Mouse (Mus musculus) kidney, adult 8-10 months (tissue): ENCODE data around the gene Rpl35.
A peak's percentile ranks its signal among the peaks of the same experiment; 100 is the strongest.

Experiments
- DNase-seq, 2 experiments: peaks; one replicate each; pipeline ENCODE4 v3.0.0; 2022

The Rpl35 gene

GRCm38 (mm10) chr2:38997386-38998374 is 7.7 kb downstream of the Rpl35 start, which contains the start of gene Wdr38:
Gene Wdr38, plus strand, starts transcription at chr2:38997476.
- peak; percentile 87 to 92 for DNase-seq

GRCm38 (mm10) chr2:38992452-38992851 is 13.0 kb downstream of the Rpl35 start:
- no peak for DNase-seq

- DNase-seq, result no peak
Measured at GRCm38 (mm10) chr2:38992004-38992403, 13.4 kb downstream of the Rpl35 start.

- DNase-seq, result no peak
Measured at GRCm38 (mm10) chr2:38988929-38989328, 16.5 kb downstream of the Rpl35 start.

GRCm38 (mm10) chr2:38987803-38988510 is 17.5 kb downstream of the Rpl35 start:
- DNase-seq, result no peak

GRCm38 (mm10) chr2:38987371-38987770 is 18.1 kb downstream of the Rpl35 start:
- no peak for DNase-seq

- peak in 1 of 2 experiments; percentile 21 for DNase-seq
Measured at GRCm38 (mm10) chr2:38986580-38986979, 18.8 kb downstream of the Rpl35 start.

GRCm38 (mm10) chr2:38983456-38983855 is 22.0 kb downstream of the Rpl35 start:
- no peak for DNase-seq

- DNase-seq, result no peak
Measured at GRCm38 (mm10) chr2:38977837-38978236, 27.6 kb downstream of the Rpl35 start.

GRCm38 (mm10) chr2:38975941-38976805 is 29.3 kb downstream of the Rpl35 start:
- no peak for DNase-seq

- no peak for DNase-seq
Measured at GRCm38 (mm10) chr2:38975181-38975580, 30.2 kb downstream of the Rpl35 start.

GRCm38 (mm10) chr2:38974171-38974570 is 31.3 kb downstream of the Rpl35 start:
- DNase-seq, result no peak

GRCm38 (mm10) chr2:38973701-38974100 is 31.7 kb downstream of the Rpl35 start:
- DNase-seq, result no peak

- no peak for DNase-seq
Measured at GRCm38 (mm10) chr2:38973223-38973622, 32.2 kb downstream of the Rpl35 start.

- DNase-seq, result no peak
Measured at GRCm38 (mm10) chr2:38970057-38970456, 35.4 kb downstream of the Rpl35 start.

- no peak for DNase-seq
Measured at GRCm38 (mm10) chr2:38969650-38970049, 35.8 kb downstream of the Rpl35 start.

- no peak for DNase-seq
Measured at GRCm38 (mm10) chr2:38964198-38964597, 41.2 kb downstream of the Rpl35 start.

- DNase-seq, result no peak
Measured at GRCm38 (mm10) chr2:38957671-38958223, 47.7 kb downstream of the Rpl35 start.

- DNase-seq, result no peak
Measured at GRCm38 (mm10) chr2:38956062-38956461, 49.4 kb downstream of the Rpl35 start.

- peak; percentile 11 to 14 for DNase-seq
Measured at GRCm38 (mm10) chr2:38953152-38953883, 52.1 kb downstream of the Rpl35 start.
